Comparison of ENCODE assay signal across 8 mouse cellular contexts in the genomic region with DNA sequence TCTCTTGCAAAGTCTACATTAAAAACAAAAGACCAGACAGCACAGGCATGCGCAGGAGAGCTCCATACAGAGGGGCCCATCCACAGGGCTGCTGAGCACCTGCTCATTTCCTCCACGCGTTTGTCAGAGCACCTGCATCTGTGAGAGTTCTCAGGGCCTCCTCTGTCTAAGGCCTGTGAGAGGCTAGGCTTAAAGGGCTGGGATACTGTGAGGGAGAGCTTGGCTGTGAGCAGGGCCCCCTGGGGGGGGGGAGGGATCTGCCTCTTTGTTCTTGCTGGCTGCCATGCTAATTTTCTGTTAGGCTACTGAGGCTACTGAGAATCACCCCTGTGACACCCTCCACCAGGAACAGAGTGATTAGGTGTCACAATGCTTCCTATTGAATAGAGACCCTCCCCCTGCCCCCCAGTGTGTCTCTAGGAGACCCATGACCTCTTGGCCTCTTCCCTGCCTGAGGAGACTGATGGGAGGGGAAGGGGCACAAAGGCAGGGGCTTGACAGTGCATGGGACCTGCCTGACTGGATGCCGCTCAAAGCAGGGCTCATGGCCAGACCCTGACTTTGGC. TPM values are rescaled to one million over a fixed set of nuclear protein-coding genes. Genes with fewer than 3 reads are reported as not detected.
DNase-seq lines count a peak whose midpoint lies in the region; ATAC-seq and TF ChIP-seq lines count a peak whose summit lies in the region.
"Had no signal": no experiment of that assay in that cellular context is flagged by ENCODE, and none has a peak within 500 bp of the region (broad histone marks: within the 10 kb centered on the region; RNA-seq: fewer than 3 reads in every experiment).

No protein-coding gene starts in this region.

- no peak overlapping the region for H3K9ac ChIP-seq in ES-Bruce4 (ENCODE audit: low read depth, poor library complexity, severe bottlenecking)
- peak overlapping the region; percentile 46 for H3K9ac ChIP-seq in hindbrain, embryonic 13.5 days
- H3K9ac ChIP-seq: kidney, embryonic 15.5 days had no signal

- peak; percentile 73 for DNase-seq in ZHBTc4 (ENCODE audit: low read depth, low spot score)
- DNase-seq in neural tube, embryonic 10.5 days (ENCODE audit: extremely low spot score, low spot score), result peak; percentile 78
- no peak for DNase-seq in ovary, postnatal 14 days (ENCODE audit: low spot score)
- no peak for DNase-seq in lung, postnatal 36 days
- DNase-seq in urinary bladder, adult 2 months (ENCODE audit: low spot score), result no peak

- no peaks in the 10 kb centered on the region for H3K36me3 ChIP-seq in ES-Bruce4 (ENCODE audit: control insufficient read depth, insufficient read depth, low read length, poor library complexity, severe bottlenecking)
- H3K36me3 ChIP-seq in hindbrain, embryonic 13.5 days, result no peaks in the 10 kb centered on the region
- H3K36me3 ChIP-seq: kidney, embryonic 15.5 days had no signal

- H3K4me2 ChIP-seq in hindbrain, embryonic 13.5 days, result no peak overlapping the region
- H3K4me2 ChIP-seq: kidney, embryonic 15.5 days had no signal

- no peak overlapping the region for H3K4me3 ChIP-seq in ES-Bruce4 (ENCODE audit: low read depth, low read length)
- no peak overlapping the region for H3K4me3 ChIP-seq in hindbrain, embryonic 13.5 days
- H3K4me3 ChIP-seq: kidney, embryonic 15.5 days had no signal

- H3K4me1 ChIP-seq in ES-Bruce4 (ENCODE audit: control insufficient read depth, insufficient read depth, low read length), result peaks cover 4% of the 10 kb centered on the region
- H3K4me1 ChIP-seq in hindbrain, embryonic 13.5 days (replicated peaks), result peaks cover 70% of the 10 kb centered on the region

- ATAC-seq in hindbrain, embryonic 13.5 days (ENCODE audit: low FRiP score), result peak; percentile 62

- no peaks in the 10 kb centered on the region for H3K9me3 ChIP-seq in ES-Bruce4 (replicated peaks; ENCODE audit: control insufficient read depth, insufficient read depth, low read length, poor library complexity, severe bottlenecking)
- no peaks in the 10 kb centered on the region for H3K9me3 ChIP-seq in hindbrain, embryonic 13.5 days
- H3K9me3 ChIP-seq: kidney, embryonic 15.5 days had no signal

- no peak for TF ChIP-seq POLR2A in ES-Bruce4 (IDR thresholded peaks at IDR 0.05; ENCODE audit: insufficient read depth, low read length)

- peak; percentile 75 for TF ChIP-seq EP300 in ES-Bruce4 (IDR thresholded peaks at IDR 0.05; ENCODE audit: insufficient read depth, low read depth, low read length)

- no peak for TF ChIP-seq CTCF in ES-Bruce4 (IDR thresholded peaks at IDR 0.05; ENCODE audit: low read depth, low read length)

- H3K27me3 ChIP-seq in ES-Bruce4 (ENCODE audit: control insufficient read depth, insufficient read depth, low read length, poor library complexity, severe bottlenecking), result no peaks in the 10 kb centered on the region
- no peaks in the 10 kb centered on the region for H3K27me3 ChIP-seq in hindbrain, embryonic 13.5 days
- H3K27me3 ChIP-seq: kidney, embryonic 15.5 days had no signal

- H3K27ac ChIP-seq in ES-Bruce4 (ENCODE audit: insufficient read depth, low read length), result no peak overlapping the region
- peak overlapping the region; percentile 92 for H3K27ac ChIP-seq in hindbrain, embryonic 13.5 days

- 4% methylated on average over 4 of the region's 4 CpGs for WGBS in hindbrain, embryonic 13.5 days

RNA-seq across cellular contexts. Expression of gene Tpra1, which starts 23.7 kb away (rescaled TPM):
- polyA plus RNA-seq in ES-Bruce4 (2011; ENCODE audit: insufficient read depth, insufficient read length, low read depth, missing spikeins), result 17.4 and 24.2 TPM in 2 replicates
- 73.6 and 78.8 TPM in 2 replicates for polyA plus RNA-seq in hindbrain, embryonic 13.5 days (2015; fragmentation: Nextera tagmentation; extraction: Ambion mirVana)
- 88.4 and 107 TPM in 2 replicates for polyA plus RNA-seq in urinary bladder, adult 2 months (2012; rRNA removed)

RNA-seq across cellular contexts. Expression of gene Mcm2, which starts 27.1 kb away (rescaled TPM):
- polyA plus RNA-seq in ES-Bruce4 (2011; ENCODE audit: insufficient read depth, insufficient read length, low read depth, missing spikeins), result 117 and 120 TPM in 2 replicates
- polyA plus RNA-seq in hindbrain, embryonic 13.5 days (2015; fragmentation: Nextera tagmentation; extraction: Ambion mirVana), result 43.0 and 43.7 TPM in 2 replicates
- 10.0 and 14.5 TPM in 2 replicates for polyA plus RNA-seq in urinary bladder, adult 2 months (2012; rRNA removed)

RNA-seq across cellular contexts. Expression of gene Podxl2, which starts 50.9 kb away (rescaled TPM):
- 0.81 and 1.2 TPM in 2 replicates for polyA plus RNA-seq in ES-Bruce4 (2011; ENCODE audit: insufficient read depth, insufficient read length, low read depth, missing spikeins)
- 546 and 595 TPM in 2 replicates for polyA plus RNA-seq in hindbrain, embryonic 13.5 days (2015; fragmentation: Nextera tagmentation; extraction: Ambion mirVana)
- 23.2 and 24.2 TPM in 2 replicates for polyA plus RNA-seq in urinary bladder, adult 2 months (2012; rRNA removed)

Comparison
In these comparisons a context has a peak if more than half of its experiments do, and no peak if none do; other contexts are left out.
1. DNase-seq: peak in ZHBTc4 (single experiment) and neural tube, embryonic 10.5 days (single experiment); none in ovary, postnatal 14 days (single experiment), lung, postnatal 36 days (single experiment) and urinary bladder, adult 2 months (single experiment).
2. RNA of gene Podxl2, which starts 50.9 kb away (polyA plus RNA-seq): 546 to 595 TPM in hindbrain, embryonic 13.5 days; 23.2 to 24.2 TPM in urinary bladder, adult 2 months and 0.81 to 1.2 TPM in ES-Bruce4; every median in the first group is over 10 times any median in the second.